ENCODE assay signal across 8 mouse cellular contexts in genomic region chr16:33988358-33989012, GRCm38 (mm10). TPM values are rescaled to one million over a fixed set of nuclear protein-coding genes. Genes with fewer than 3 reads are reported as not detected.
DNase-seq lines count a peak whose midpoint lies in the region; ATAC-seq lines count a peak whose summit lies in the region.
"Had no signal": no experiment of that assay in that cellular context is flagged by ENCODE, and none has a peak within 500 bp of the region (broad histone marks: within the 10 kb centered on the region; RNA-seq: fewer than 3 reads in every experiment).

No protein-coding gene starts in this region.

- DNase-seq in midbrain, embryonic 14.5 days = peak; percentile 56
- DNase-seq in NIH3T3 (ENCODE audit: low read depth) = peak; percentile 83
- peak; percentile 55 for DNase-seq in c-Kit-positive CD71-positive TER-119-positive erythroid progenitor cells, embryonic 14.5 days (ENCODE audit: low spot score)
- peak; percentile 12 to 30 for DNase-seq in heart, adult 9 months (ENCODE audit: low spot score in 2 of 2)
- peak; percentile 43 to 44 for DNase-seq in left cerebral cortex, postnatal 36 days (ENCODE audit: low spot score in 2 of 2)

- no peak overlapping the region for H3K4me2 ChIP-seq in midbrain, embryonic 14.5 days (ENCODE audit: low read length)
- no peak overlapping the region for H3K4me2 ChIP-seq in midbrain, embryonic 13.5 days (replicated peaks)
- H3K4me2 ChIP-seq: hindbrain, embryonic 15.5 days had no signal

- no peak overlapping the region for H3K4me3 ChIP-seq in midbrain, embryonic 14.5 days (replicated peaks; ENCODE audit: low read depth, low read length)
- no peak overlapping the region for H3K4me3 ChIP-seq in midbrain, embryonic 13.5 days (replicated peaks)
- H3K4me3 ChIP-seq: hindbrain, embryonic 15.5 days had no signal

- no peaks in the 10 kb centered on the region for H3K27me3 ChIP-seq in midbrain, embryonic 14.5 days (ENCODE audit: control insufficient read depth, insufficient read depth, low read length)
- H3K27me3 ChIP-seq in midbrain, embryonic 13.5 days = no peaks in the 10 kb centered on the region
- H3K27me3 ChIP-seq: hindbrain, embryonic 15.5 days had no signal

- H3K27ac ChIP-seq in midbrain, embryonic 14.5 days (replicated peaks; ENCODE audit: low read depth, low read length) = no peak overlapping the region
- H3K27ac ChIP-seq in midbrain, embryonic 13.5 days = no peak overlapping the region
- H3K27ac ChIP-seq: hindbrain, embryonic 15.5 days had no signal

- no peaks in the 10 kb centered on the region for H3K9me3 ChIP-seq in midbrain, embryonic 14.5 days (ENCODE audit: control insufficient read depth, low read length)
- H3K9me3 ChIP-seq in midbrain, embryonic 13.5 days = no peaks in the 10 kb centered on the region
- H3K9me3 ChIP-seq: hindbrain, embryonic 15.5 days had no signal

- 63% methylated on average over 17 of the region's 17 CpGs for WGBS in midbrain, embryonic 14.5 days
- WGBS in midbrain, embryonic 13.5 days = 62% methylated on average over 17 of the region's 17 CpGs

- no peak overlapping the region for H3K9ac ChIP-seq in midbrain, embryonic 14.5 days (replicated peaks; ENCODE audit: low read length)
- no peak overlapping the region for H3K9ac ChIP-seq in midbrain, embryonic 13.5 days (replicated peaks)
- H3K9ac ChIP-seq: hindbrain, embryonic 15.5 days had no signal

- no peak for ATAC-seq in midbrain, embryonic 14.5 days (ENCODE audit: low FRiP score, low TSS enrichment)
- no peak for ATAC-seq in midbrain, embryonic 13.5 days
- peak; percentile 77 for ATAC-seq in neutrophil, adult 5-6 weeks (ENCODE audit: extremely low read depth, insufficient number of reproducible peaks, low FRiP score, poor library complexity, severe bottlenecking)

- H3K36me3 ChIP-seq in midbrain, embryonic 14.5 days (ENCODE audit: control insufficient read depth, insufficient read depth, low read length) = peaks cover 51% of the 10 kb centered on the region
- H3K36me3 ChIP-seq in midbrain, embryonic 13.5 days = peaks cover 45% of the 10 kb centered on the region

- intact Hi-C loops in left cerebral cortex, postnatal 36 days (cut with DNase I) = no loop called here

- H3K4me1 ChIP-seq in midbrain, embryonic 14.5 days (ENCODE audit: control insufficient read depth, insufficient read depth, low read length) = no peaks in the 10 kb centered on the region
- 0 out of 2 replicates have a peak, but pooled peaks cover 12% of the 10 kb centered on the region for H3K4me1 ChIP-seq in midbrain, embryonic 13.5 days (replicated peaks)
- H3K4me1 ChIP-seq: hindbrain, embryonic 15.5 days had no signal

RNA-seq across cellular contexts. Expression of gene Umps, which starts 21.6 kb away (rescaled TPM):
- 19.7 and 28.4 TPM in 2 replicates for polyA plus RNA-seq in midbrain, embryonic 14.5 days (2014; fragmentation: Nextera tagmentation; extraction: Ambion mirVana)
- polyA plus RNA-seq in midbrain, embryonic 13.5 days (2015; fragmentation: Nextera tagmentation; extraction: Ambion mirVana) = 28.5 and 29.3 TPM in 2 replicates
- 10 to 100 TPM; 12.2 to 15.1 TPM for total RNA-seq in left cerebral cortex, postnatal 36 days (2021)
- total RNA-seq in neutrophil, adult 5-6 weeks (2017) = 12.8 and 13.0 TPM in 2 replicates

Comparison
In these comparisons a context has a peak if more than half of its experiments do, and no peak if none do; other contexts are left out.
1. DNase-seq: peak in every context shown above with its lines; median percentile 83 in NIH3T3; 56 in midbrain, embryonic 14.5 days; 55 in c-Kit-positive CD71-positive TER-119-positive erythroid progenitor cells, embryonic 14.5 days; 44 in left cerebral cortex, postnatal 36 days; 21 in heart, adult 9 months.